Mouse (Mus musculus) bone marrow, adult 2 months (tissue): Measurements from ENCODE around the gene Ssbp2.

Experiments
- CTCF ChIP-seq: fragments of 200-500 bp; IDR thresholded peaks from 2 replicates; pipeline ENCODE4 v1.5.1; 2011; ENCODE audit warnings: low read length, control low read depth; ENCODE audit not compliant: control insufficient read depth, insufficient read depth
- POLR2A ChIP-seq: fragments of 200-500 bp; IDR thresholded peaks from 2 replicates; pipeline ENCODE4 v1.6.1; 2011; ENCODE audit warnings: low read depth, mild to moderate bottlenecking, control low read depth, low read length, borderline replicate concordance; ENCODE audit not compliant: control insufficient read depth

DNA sequence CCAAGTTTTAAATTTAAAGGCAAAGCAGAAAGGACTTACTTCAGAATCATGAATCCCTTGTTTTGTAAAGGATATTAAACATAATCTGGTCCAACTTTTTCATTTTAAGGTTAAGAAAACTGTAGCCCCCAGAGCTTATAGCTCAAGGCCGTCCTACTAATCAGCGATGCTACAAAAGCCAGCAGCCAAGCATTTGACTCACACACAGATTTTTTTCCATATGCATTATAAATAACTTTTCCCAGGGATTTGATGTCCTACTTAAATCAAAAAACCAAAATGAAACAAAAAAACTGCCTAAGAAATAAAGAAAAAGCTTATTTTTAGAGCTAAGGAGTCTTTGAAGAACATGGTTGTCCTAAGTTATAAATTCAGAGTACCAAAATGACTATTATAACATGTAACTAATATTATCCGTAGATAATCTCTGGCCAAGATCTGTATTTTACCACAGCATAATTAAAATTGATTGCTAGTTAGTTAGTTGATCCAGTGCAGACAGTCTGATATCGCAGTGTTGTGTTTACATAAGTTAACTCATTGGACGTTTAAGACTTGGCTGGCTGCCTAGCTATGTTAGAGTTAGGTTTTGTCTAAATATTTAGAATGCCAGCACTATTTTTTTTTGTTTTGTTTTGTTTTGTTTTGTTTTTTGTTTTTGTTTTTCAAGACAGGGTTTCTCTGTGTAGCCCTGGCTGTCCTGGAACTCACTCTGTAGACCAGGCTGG, 201.1 kb downstream of the Ssbp2 start:
- no peak for TF ChIP-seq CTCF
- no peak for TF ChIP-seq POLR2A
